Mouse (Mus musculus): ENCODE results near the gene H2-D1. TPM values are rescaled to one million over a fixed set of nuclear protein-coding genes. Genes with fewer than 3 reads are reported as not detected.

Gene H2-D1
- polyA plus RNA-seq, 1 experiment from 2014 or later: 82.0 TPM

DNA sequence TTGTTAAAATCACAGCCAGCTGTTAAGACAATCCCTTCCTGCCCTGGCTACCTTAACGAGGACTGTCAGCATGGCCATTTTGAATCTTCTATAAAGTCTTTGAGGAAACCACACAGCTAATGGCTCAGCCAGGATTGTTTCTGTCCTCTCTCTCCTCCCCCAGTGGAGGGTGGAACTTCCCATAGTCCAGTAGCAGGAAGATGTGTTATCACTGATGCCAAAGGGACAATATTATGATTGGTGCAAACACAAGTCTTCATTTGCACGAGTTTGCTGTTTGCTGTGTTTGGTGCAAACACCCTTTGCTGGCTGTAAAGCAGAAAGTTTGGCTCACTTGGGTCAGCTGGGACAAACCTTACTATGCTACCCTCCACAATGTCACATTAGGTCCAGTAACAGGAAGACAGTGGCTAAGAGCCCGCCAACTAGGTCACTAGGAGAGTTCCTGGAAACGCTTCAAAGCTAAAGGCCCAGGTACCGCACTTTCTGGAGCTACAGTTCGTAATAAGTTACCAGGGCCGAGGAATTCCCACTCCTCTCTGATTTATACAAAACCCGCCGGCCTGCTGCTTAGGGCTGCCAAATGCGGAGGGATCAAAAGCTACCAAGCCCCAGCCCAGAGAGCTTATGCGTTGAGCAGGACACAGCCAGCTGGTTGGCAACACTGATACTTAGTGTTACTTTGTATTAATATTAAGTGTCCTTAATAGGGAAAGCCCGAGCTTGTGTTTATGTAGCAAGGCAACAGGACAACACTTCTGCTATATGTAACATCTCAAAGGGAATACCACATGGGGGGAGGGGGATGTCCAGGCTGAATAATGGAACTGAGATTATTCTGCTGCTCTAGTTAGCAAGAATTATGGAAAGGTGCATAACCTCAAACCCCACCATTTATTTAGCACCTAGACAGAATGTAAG is 21.9 kb upstream of the H2-D1 start:
- Histone ChIP-seq H3K27me3 (no peaks in the 10 kb centered on the region), H3K4me2 (replicated peaks) (peak overlapping the region; percentile 84), H3K9ac (peak overlapping the region; percentile 15; the same call in 1 of the 2 replicates), H3K9me3 (replicated peaks) (no peaks in the 10 kb centered on the region), H3K4me3 (replicated peaks) (peak overlapping the region; percentile 87), H3K27ac (replicated peaks) (peak overlapping the region; percentile 99), H3K4me1 (peaks cover 42% of the 10 kb centered on the region), H3K36me3 (peaks cover 25% of the 10 kb centered on the region)
- 29% methylated on average over 12 of the region's 12 CpGs for WGBS
- ATAC-seq (ENCODE audit: insufficient number of reproducible peaks, low FRiP score, low TSS enrichment, low read depth): no peak

DNA sequence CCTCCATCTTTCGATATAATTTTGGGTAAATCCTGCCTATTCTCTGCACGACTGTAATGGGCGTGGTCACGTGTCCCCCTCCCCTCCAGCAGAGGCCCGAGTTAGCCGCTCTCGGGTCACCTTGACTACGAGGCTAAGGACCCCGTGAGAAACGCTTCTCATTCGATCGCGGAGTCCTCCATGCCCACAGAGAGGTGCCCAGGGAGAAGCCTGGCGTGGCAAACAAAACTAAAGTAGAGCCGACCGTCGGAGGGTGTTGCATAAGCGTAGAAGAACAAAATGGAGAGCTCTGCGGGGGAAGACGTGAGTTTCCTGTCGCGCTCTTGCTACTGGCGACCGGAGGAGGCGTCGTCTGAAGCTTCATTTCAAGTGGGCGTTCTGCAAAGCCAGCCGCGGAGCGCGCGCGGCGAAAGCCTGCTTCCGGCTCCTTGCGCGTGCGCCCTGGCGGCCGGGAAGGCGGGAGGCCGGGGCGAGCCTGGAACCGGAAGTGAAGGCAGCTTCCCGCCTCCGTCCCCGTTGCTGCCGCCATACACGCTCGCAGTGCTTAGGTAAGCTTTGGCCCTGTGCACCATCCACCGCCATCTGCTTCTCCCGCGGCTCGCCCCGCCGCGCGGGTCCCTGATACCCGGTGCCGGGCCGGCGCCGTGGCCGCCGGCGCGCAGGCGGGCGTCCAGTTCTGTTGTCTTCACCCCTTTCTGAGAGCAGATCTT is 21.1 kb upstream of the H2-D1 start, which contains the start of gene Ddx39b:
Gene Ddx39b, plus strand, starts transcription at position 442 of the 710 bp plus-strand sequence.
- Histone ChIP-seq H3K27ac (replicated peaks) (peak within 1 kb of the TSS; percentile 99), H3K36me3 (peaks cover 32% of the 10 kb centered on the region), H3K27me3 (no peaks in the 10 kb centered on the region), H3K4me2 (replicated peaks) (peak within 1 kb of the TSS; percentile 84), H3K4me3 (replicated peaks) (peak within 1 kb of the TSS; percentile 87), H3K4me1 (peaks cover 46% of the 10 kb centered on the region), H3K9ac (peak within 1 kb of the TSS; percentile 95), H3K9me3 (replicated peaks) (no peaks in the 10 kb centered on the region)
- peak; percentile 93 for ATAC-seq (ENCODE audit: insufficient number of reproducible peaks, low FRiP score, low TSS enrichment, low read depth)
- WGBS: under 1% methylated on average over 69 of the region's 69 CpGs

DNA sequence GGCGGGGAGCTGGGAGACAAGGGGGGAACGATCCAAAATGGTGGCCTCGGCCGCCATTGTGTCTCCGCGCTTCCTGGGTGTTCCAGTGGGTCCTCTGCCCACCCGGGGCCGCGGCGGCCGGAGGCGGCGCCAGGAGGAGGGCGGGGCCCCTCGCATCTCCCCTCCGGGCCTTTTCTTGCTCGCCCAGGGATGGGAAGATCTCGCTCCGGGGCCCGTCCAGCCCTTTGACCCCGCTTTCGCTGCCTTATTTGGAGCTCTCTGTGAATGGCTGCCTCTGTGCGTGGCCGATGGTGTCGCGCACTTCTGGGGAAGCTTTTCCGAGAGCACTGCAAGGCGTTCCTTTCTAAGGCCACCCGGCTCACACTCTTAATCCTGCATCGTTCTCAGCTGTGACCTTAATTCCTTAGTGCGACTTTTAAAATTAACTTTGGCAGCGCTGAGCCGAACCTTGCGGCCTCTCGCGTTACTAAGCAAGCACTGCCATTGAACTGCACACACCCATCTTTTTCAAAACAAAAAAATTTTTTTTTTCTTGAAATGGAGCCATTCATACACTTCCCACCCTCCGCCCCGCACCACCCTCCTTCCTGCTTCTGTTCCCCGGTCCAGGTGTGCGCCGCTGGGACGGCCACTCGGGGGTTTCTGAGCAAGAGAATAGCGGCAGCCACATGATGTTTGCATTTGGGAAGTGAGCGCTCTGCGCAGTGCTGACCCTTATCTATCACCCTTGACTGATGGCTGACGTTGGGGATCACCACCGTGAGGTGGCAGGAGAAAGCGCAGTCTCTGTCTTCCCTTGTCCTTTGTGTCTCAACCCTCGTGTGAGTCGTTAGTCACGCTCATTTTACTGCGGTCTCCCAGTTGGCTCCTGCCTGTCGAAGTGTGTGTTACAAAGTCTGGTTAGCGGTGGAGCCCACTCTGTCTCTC is 20.3 kb upstream of the H2-D1 start:
- WGBS: under 1% methylated on average over 54 of the region's 55 CpGs

DNA sequence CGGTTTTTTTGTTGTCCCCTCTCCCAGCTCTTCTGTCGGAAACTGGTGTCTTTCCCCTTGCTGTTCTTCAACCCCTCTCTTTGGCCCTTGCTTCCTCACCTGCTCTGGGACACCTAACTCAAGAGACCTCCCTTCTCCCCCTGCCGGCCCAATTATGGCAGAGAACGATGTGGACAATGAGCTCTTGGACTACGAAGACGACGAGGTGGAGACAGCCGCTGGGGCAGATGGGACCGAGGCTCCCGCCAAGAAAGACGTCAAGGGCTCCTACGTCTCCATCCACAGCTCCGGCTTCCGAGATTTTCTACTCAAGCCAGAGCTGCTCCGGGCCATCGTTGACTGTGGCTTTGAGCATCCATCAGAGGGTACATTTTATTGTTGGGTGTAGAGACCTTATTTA is 19.4 kb upstream of the H2-D1 start:
- peak overlapping the region; percentile 87 for H3K4me3 ChIP-seq (replicated peaks)
- peak overlapping the region; percentile 84 for H3K4me2 ChIP-seq (replicated peaks)
- H3K4me1 ChIP-seq: peaks cover 53% of the 10 kb centered on the region
- H3K9ac ChIP-seq: peak overlapping the region; percentile 95
- peaks cover 46% of the 10 kb centered on the region for H3K36me3 ChIP-seq
- no peaks in the 10 kb centered on the region for H3K9me3 ChIP-seq (replicated peaks)
- ATAC-seq (ENCODE audit: insufficient number of reproducible peaks, low FRiP score, low TSS enrichment, low read depth): no peak
- WGBS: 2% methylated on average over 16 of the region's 16 CpGs
- H3K27me3 ChIP-seq: no peaks in the 10 kb centered on the region
- peak overlapping the region; percentile 99 for H3K27ac ChIP-seq (replicated peaks)

More for the DNA sequence above, 20.3 kb upstream of the H2-D1 start:
- Histone ChIP-seq H3K27me3 (no peaks in the 10 kb centered on the region), H3K4me1 (peaks cover 50% of the 10 kb centered on the region), H3K4me3 (replicated peaks) (peak overlapping the region; percentile 87), H3K27ac (replicated peaks) (peak overlapping the region; percentile 99), H3K4me2 (replicated peaks) (peak overlapping the region; percentile 84), H3K9me3 (replicated peaks) (no peaks in the 10 kb centered on the region), H3K36me3 (peaks cover 40% of the 10 kb centered on the region), H3K9ac (peak overlapping the region; percentile 95)
- peak; percentile 55 for ATAC-seq (ENCODE audit: insufficient number of reproducible peaks, low FRiP score, low TSS enrichment, low read depth)

DNA sequence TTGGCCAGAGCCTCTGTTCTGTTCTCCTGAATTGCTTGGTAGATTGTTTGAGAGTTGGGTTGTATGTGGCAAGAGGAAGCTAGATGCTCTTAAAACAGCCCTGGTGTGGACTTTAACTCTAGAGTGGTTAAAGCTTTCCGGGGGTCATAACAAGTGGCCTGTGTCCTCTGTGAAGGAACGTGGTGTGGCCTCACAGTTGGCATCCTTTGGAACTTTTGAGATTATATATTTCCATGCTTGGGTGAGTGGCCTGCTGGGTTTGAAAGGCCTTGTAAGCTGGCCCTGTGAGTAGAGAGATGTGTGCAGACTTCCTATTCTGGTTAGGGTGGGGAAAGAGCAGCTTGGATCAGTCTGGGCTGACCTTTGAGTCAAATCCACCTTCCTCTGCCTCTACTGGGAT is 17.5 kb upstream of the H2-D1 start:
- no peak for ATAC-seq (ENCODE audit: insufficient number of reproducible peaks, low FRiP score, low TSS enrichment, low read depth)
- H3K4me2 ChIP-seq (replicated peaks): peak overlapping the region; percentile 84; the same call in 1 of the 2 replicates
- H3K27ac ChIP-seq (replicated peaks): no peak overlapping the region
- no peaks in the 10 kb centered on the region for H3K27me3 ChIP-seq
- H3K9me3 ChIP-seq (replicated peaks): no peaks in the 10 kb centered on the region
- peak overlapping the region; percentile 87 for H3K4me3 ChIP-seq (replicated peaks)
- H3K9ac ChIP-seq: no peak overlapping the region
- peaks cover 65% of the 10 kb centered on the region for H3K36me3 ChIP-seq
- 80% methylated on average over 2 of the region's 2 CpGs for WGBS
- peaks cover 53% of the 10 kb centered on the region for H3K4me1 ChIP-seq

DNA sequence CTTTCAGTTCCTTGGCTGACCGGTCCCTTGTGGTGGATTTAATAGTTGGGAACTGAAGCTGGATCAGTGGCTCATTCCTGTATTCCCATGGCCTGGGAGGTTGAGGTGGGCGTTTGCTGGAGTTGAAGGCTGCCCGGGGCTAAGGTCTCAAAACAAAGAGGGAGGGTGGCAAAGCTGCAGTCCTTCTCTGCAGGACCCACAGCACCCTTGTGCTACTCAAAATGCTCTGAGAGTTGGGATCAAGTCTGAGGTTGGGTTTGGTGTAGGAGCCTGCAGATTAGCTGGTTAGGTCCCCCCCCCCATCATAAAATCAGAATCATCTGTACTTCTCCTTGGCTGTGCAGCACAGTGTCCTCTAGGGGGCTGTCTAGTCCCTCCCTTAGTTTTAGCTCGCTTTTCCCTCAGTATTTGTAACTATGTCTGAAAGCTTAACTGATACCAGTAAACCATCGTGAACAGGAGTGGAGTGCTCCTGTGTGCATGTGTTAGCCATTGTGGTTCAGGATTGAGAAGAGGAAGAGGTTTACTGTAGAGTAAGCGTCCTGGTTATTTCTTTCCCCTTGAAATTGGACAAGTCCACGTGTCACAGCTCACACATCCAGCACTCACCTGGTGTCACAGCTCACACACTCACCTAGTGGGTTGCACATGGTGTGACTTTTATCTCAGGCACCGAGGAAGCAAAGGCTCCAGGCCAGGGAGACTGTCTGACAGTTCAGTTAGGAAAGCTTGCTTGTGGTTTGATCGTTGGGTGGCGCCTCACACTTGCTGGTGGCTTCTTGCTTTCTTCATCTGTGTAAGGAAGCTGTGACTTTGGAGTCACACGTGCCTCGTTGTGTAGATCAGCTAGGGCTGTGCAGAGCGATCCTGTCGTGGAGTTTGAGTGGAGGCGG is 16.6 kb upstream of the H2-D1 start:
- Histone ChIP-seq H3K27ac (replicated peaks) (no peak overlapping the region), H3K9ac (no peak overlapping the region), H3K4me1 (peaks cover 44% of the 10 kb centered on the region), H3K4me3 (replicated peaks) (peak overlapping the region; percentile 1; the same call in 1 of the 2 replicates), H3K27me3 (no peaks in the 10 kb centered on the region), H3K4me2 (replicated peaks) (no peak overlapping the region), H3K9me3 (replicated peaks) (no peaks in the 10 kb centered on the region), H3K36me3 (peaks cover 75% of the 10 kb centered on the region)
- no peak for ATAC-seq (ENCODE audit: insufficient number of reproducible peaks, low FRiP score, low TSS enrichment, low read depth)
- 75% methylated on average over 15 of the region's 15 CpGs for WGBS

DNA sequence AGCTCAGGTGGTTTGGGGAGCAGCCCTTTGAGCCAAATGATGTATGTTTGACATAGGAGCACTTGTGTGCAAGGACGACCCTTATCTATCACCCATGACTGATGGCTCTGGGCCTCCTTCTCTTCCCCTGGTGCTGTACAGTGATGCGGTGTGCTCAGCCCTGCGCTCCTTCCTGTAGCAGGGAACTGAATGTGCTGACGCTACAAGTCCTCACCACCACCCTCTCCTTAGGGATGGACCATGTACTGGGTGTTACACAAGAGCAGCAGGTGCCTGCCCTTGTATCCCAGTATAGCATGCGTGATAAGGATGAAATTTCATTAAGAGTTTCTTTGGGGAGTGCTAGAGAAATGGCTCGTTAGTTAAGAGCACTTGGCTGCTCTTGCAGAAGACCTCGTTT is 15.4 kb upstream of the H2-D1 start:
- Histone ChIP-seq H3K4me2 (replicated peaks) (no peak overlapping the region), H3K27ac (replicated peaks) (no peak overlapping the region), H3K36me3 (peaks cover 83% of the 10 kb centered on the region), H3K9me3 (replicated peaks) (no peaks in the 10 kb centered on the region), H3K4me3 (replicated peaks) (no peak overlapping the region), H3K4me1 (peaks cover 43% of the 10 kb centered on the region), H3K9ac (no peak overlapping the region), H3K27me3 (no peaks in the 10 kb centered on the region)
- WGBS: 83% methylated on average over 7 of the region's 7 CpGs
- ATAC-seq (ENCODE audit: insufficient number of reproducible peaks, low FRiP score, low TSS enrichment, low read depth): no peak

DNA sequence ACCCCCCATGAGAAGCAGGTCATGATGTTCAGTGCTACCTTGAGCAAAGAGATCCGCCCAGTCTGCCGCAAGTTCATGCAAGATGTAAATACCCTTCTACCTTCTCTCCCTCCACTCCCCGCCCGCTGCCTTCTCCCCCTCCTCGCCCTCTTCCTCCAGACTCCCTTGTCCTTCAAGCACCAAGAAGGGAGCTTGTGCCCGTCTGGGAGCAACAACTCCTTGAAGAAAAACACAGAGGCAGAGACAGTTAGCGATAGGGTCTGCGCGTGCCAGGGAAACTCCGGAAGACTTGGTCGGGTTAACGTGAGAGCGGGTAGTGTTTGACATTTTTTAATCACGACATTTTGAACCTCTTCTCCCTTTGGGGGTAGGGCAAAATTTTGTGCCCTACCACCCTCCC is 13.5 kb upstream of the H2-D1 start:
- Histone ChIP-seq H3K9ac (no peak overlapping the region), H3K4me1 (peaks cover 33% of the 10 kb centered on the region), H3K36me3 (peaks cover 96% of the 10 kb centered on the region), H3K9me3 (replicated peaks) (no peaks in the 10 kb centered on the region), H3K27ac (replicated peaks) (no peak overlapping the region), H3K4me2 (replicated peaks) (no peak overlapping the region), H3K27me3 (no peaks in the 10 kb centered on the region), H3K4me3 (replicated peaks) (no peak overlapping the region)
- WGBS: 86% methylated on average over 14 of the region's 14 CpGs
- no peak for ATAC-seq (ENCODE audit: insufficient number of reproducible peaks, low FRiP score, low TSS enrichment, low read depth)

DNA sequence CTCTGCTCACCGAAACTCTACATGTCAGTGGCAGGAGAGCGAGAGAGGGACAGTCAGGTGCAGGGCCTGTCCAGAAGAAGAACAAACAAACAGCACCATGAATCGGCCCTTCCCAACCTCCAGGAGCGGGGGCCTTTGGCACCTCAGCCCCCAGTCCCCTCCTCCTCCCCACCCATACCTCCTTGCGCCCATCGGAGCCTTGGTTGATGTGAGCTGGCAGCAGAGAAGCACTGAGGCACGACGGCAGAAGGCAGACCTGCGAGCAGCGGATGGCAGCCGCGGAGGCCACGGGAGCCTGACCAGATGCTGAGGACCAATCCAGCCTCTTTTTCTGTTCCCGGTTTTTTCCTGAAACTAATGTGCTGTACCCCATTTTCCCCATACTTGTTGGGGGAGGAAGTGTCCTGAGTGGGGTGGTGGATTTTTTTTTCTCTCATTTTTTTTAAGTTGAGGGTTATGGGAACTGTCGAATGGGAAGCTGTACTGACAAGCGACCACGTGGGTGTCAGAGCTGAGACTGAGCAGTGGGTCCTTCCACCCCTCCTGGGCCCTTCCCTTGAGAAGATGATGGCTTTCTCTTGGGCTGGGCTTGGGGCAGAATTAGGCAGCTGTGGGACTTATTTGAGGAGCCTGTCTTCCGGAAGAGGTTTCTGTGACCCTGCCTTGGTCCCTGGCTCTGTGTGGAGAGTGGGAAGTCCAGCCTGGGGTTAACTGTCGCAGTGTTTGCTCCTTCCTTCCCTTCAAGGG is 12.9 kb upstream of the H2-D1 start:
- Histone ChIP-seq H3K4me3 (replicated peaks) (no peak overlapping the region), H3K9ac (no peak overlapping the region), H3K36me3 (peaks cover 96% of the 10 kb centered on the region), H3K27me3 (no peaks in the 10 kb centered on the region), H3K4me2 (replicated peaks) (no peak overlapping the region), H3K9me3 (replicated peaks) (no peaks in the 10 kb centered on the region), H3K4me1 (peaks cover 27% of the 10 kb centered on the region), H3K27ac (replicated peaks) (no peak overlapping the region)
- 86% methylated on average over 19 of the region's 19 CpGs for WGBS
- ATAC-seq (ENCODE audit: insufficient number of reproducible peaks, low FRiP score, low TSS enrichment, low read depth): no peak

Measured in embryonic facial prominence, embryonic 15.5 days (tissue).